ENCODE assay signal across 24 mouse cellular contexts in the genomic region with DNA sequence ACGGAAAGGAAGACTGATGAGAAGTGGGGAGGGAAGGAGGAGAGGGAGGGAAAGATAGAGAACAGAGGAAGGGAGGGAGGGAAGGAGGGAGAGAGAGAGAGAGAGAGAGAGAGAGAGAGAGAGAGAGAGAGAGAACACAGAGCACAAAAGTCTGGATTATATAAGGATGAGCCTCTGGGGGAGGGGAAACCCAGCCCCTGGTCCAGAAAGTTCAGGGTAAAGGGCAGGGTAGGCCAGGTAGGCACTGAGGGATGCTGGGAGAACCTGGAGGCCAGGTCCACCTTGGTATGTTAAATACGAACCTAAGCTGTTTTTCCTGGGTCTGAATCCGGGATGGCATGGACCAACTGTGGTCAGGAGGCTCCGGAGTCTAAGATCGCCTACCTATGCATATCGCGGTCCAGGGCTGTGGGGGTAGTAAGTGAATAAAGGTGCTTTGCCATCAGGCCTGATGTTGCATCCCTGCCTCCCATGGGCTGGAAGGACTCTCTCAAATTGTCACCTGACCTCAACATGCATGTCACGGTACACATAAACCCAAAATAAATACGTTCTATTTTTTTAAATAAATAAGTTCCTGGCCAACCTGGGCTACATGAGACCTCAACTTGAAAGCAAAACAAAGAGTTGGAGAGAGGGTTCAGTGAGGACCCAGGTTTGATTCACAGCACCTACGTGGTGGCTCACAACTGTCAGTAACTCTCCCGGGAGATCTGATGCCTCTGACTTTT. TPM values are rescaled to one million over a fixed set of nuclear protein-coding genes. Genes with fewer than 3 reads are reported as not detected.
DNase-seq lines count a peak whose midpoint lies in the region; ATAC-seq and TF ChIP-seq lines count a peak whose summit lies in the region.
"Had no signal": no experiment of that assay in that cellular context is flagged by ENCODE, and none has a peak within 500 bp of the region (broad histone marks: within the 10 kb centered on the region; RNA-seq: fewer than 3 reads in every experiment).

No protein-coding gene starts in this region.

- H3K4me2 ChIP-seq in stomach, embryonic 15.5 days: no peak overlapping the region
- no peak overlapping the region for H3K4me2 ChIP-seq in stomach, postnatal 0 days (replicated peaks; ENCODE audit: low read depth)
- H3K4me2 ChIP-seq in lung, postnatal 0 days (replicated peaks; ENCODE audit: low read depth, low read length): no peak overlapping the region

- H3K4me3 ChIP-seq in kidney, adult 2 months (ENCODE audit: insufficient read depth, low read depth, low read length): no peak overlapping the region
- H3K4me3 ChIP-seq in stomach, embryonic 15.5 days (replicated peaks): no peak overlapping the region
- H3K4me3 ChIP-seq in stomach, postnatal 0 days (ENCODE audit: low read depth, low read length): no peak overlapping the region
- H3K4me3 ChIP-seq in lung, postnatal 0 days (ENCODE audit: low read depth, low read length): no peak overlapping the region
- H3K4me3 ChIP-seq: hindbrain, embryonic 13.5 days had no signal

- no peaks in the 10 kb centered on the region for H3K27me3 ChIP-seq in kidney, adult 2 months (replicated peaks; ENCODE audit: control insufficient read depth, insufficient read depth, low read length)
- H3K27me3 ChIP-seq in stomach, embryonic 15.5 days (replicated peaks): no peaks in the 10 kb centered on the region
- H3K27me3 ChIP-seq in stomach, postnatal 0 days (ENCODE audit: control insufficient read depth, insufficient read depth, low read length): no peaks in the 10 kb centered on the region
- no peaks in the 10 kb centered on the region for H3K27me3 ChIP-seq in lung, postnatal 0 days (replicated peaks; ENCODE audit: insufficient read depth, low read length)
- H3K27me3 ChIP-seq: forebrain, embryonic 15.5 days; hindbrain, embryonic 13.5 days; limb, embryonic 13.5 days; midbrain, embryonic 12.5 days; neural tube, embryonic 13.5 days had no signal

- peak; percentile 20 for DNase-seq in cerebellum, adult 8-10 months
- no peak for DNase-seq in cerebellum, adult 11 months
- DNase-seq in kidney, adult 2 months: peak; percentile 60
- DNase-seq in kidney, adult 18-20 months: no peak
- no peak for DNase-seq in stomach, postnatal 0 days (ENCODE audit: low spot score)
- DNase-seq in lung, postnatal 0 days (ENCODE audit: low spot score): no peak
- DNase-seq in urinary bladder, postnatal 36 days (ENCODE audit: low spot score in 2 of 2): no peak
- DNase-seq: adrenal gland, postnatal 10 days; cerebellum, postnatal 36 days; gastrocnemius, postnatal 25 days; heart, adult 18-20 months; heart, postnatal 4 days; lung, adult 2 months; lung, postnatal 14 days; thymus, postnatal 25 days had no signal

- H3K4me1 ChIP-seq in kidney, adult 2 months (ENCODE audit: control insufficient read depth, insufficient read depth, low read length): peaks cover 14% of the 10 kb centered on the region; the same call in 1 of the 2 replicates
- H3K4me1 ChIP-seq in stomach, embryonic 15.5 days: peaks cover 12% of the 10 kb centered on the region; the same call in 1 of the 2 replicates
- no peaks in the 10 kb centered on the region for H3K4me1 ChIP-seq in stomach, postnatal 0 days (replicated peaks; ENCODE audit: control insufficient read depth, insufficient read depth)
- H3K4me1 ChIP-seq in lung, postnatal 0 days (ENCODE audit: insufficient read depth, low read depth, low read length): peaks cover 8% of the 10 kb centered on the region; the same call in 1 of the 2 replicates

- no peak for TF ChIP-seq EP300 in stomach, postnatal 0 days (optimal IDR thresholded peaks at IDR 0.05)
- TF ChIP-seq EP300 in lung, postnatal 0 days (IDR thresholded peaks at IDR 0.05): no peak

- H3K9me3 ChIP-seq in stomach, embryonic 15.5 days: no peaks in the 10 kb centered on the region
- no peaks in the 10 kb centered on the region for H3K9me3 ChIP-seq in stomach, postnatal 0 days (ENCODE audit: control insufficient read depth, low read length)
- no peaks in the 10 kb centered on the region for H3K9me3 ChIP-seq in lung, postnatal 0 days (ENCODE audit: low read length)
- H3K9me3 ChIP-seq: forebrain, embryonic 10.5 days; forebrain, embryonic 15.5 days; G1E; hindbrain, embryonic 13.5 days; limb, embryonic 13.5 days; midbrain, embryonic 12.5 days; neural tube, embryonic 13.5 days had no signal

- H3K27ac ChIP-seq in kidney, adult 2 months (ENCODE audit: insufficient read depth, low read depth, low read length): no peak overlapping the region
- 0 out of 2 replicates have a peak overlapping the region, but pooled peaks have one; percentile 97 for H3K27ac ChIP-seq in stomach, embryonic 15.5 days
- no peak overlapping the region for H3K27ac ChIP-seq in stomach, postnatal 0 days (replicated peaks)
- H3K27ac ChIP-seq in lung, postnatal 0 days (ENCODE audit: low read length): no peak overlapping the region

- no peak for TF ChIP-seq CTCF in kidney, adult 2 months (conservative IDR thresholded peaks at IDR 0.05; ENCODE audit: insufficient read depth, insufficient read length, low read depth, low read length)
- TF ChIP-seq CTCF in stomach, postnatal 0 days (IDR thresholded peaks at IDR 0.05; ENCODE audit: low read depth): no peak
- no peak for TF ChIP-seq CTCF in lung, postnatal 0 days (IDR thresholded peaks at IDR 0.05)

- H3K9ac ChIP-seq in stomach, embryonic 15.5 days: no peak overlapping the region
- no peak overlapping the region for H3K9ac ChIP-seq in stomach, postnatal 0 days (ENCODE audit: low read length)
- no peak overlapping the region for H3K9ac ChIP-seq in lung, postnatal 0 days (replicated peaks; ENCODE audit: low read depth)
- H3K9ac ChIP-seq: forebrain, embryonic 15.5 days; hindbrain, embryonic 13.5 days; limb, embryonic 13.5 days; midbrain, embryonic 12.5 days; neural tube, embryonic 13.5 days had no signal

- no peak for ATAC-seq in stomach, embryonic 15.5 days (ENCODE audit: insufficient read depth, low FRiP score, low read depth)
- ATAC-seq in stomach, postnatal 0 days (ENCODE audit: low FRiP score, low TSS enrichment): no peak
- ATAC-seq in lung, postnatal 0 days: no peak
- ATAC-seq: forebrain, embryonic 15.5 days; intestine, embryonic 16.5 days had no signal

- no peak for TF ChIP-seq POLR2A in kidney, adult 2 months (IDR thresholded peaks at IDR 0.05; ENCODE audit: low read depth, low read length)

- WGBS in kidney, adult 2 months: 82% methylated on average over 11 of the region's 11 CpGs
- WGBS in stomach, embryonic 15.5 days: 89% methylated on average over 11 of the region's 11 CpGs
- 87% methylated on average over 11 of the region's 11 CpGs for WGBS in stomach, postnatal 0 days
- WGBS in lung, postnatal 0 days: 84% methylated on average over 11 of the region's 11 CpGs

- no peaks in the 10 kb centered on the region for H3K36me3 ChIP-seq in kidney, adult 2 months (ENCODE audit: control insufficient read depth, insufficient read depth, low read length)
- H3K36me3 ChIP-seq in stomach, embryonic 15.5 days: peaks cover 3% of the 10 kb centered on the region; the same call in 1 of the 2 replicates
- peaks cover 4% of the 10 kb centered on the region; the same call in 1 of the 2 replicates for H3K36me3 ChIP-seq in stomach, postnatal 0 days (ENCODE audit: control insufficient read depth, insufficient read depth, low read length)
- H3K36me3 ChIP-seq in lung, postnatal 0 days (ENCODE audit: insufficient read depth, low read length): no peaks in the 10 kb centered on the region

RNA-seq across cellular contexts. Expression of gene Sertad3, which starts 2.0 kb away (rescaled TPM):
- 9.0 and 12.8 TPM in 2 replicates for polyA plus RNA-seq in kidney, adult 2 months (2012; rRNA removed)
- 29.3 and 35.1 TPM in 2 replicates for polyA plus RNA-seq in stomach, embryonic 15.5 days (2015; fragmentation: Nextera tagmentation; extraction: Ambion mirVana)
- 23.9 and 25.2 TPM in 2 replicates for polyA plus RNA-seq in stomach, postnatal 0 days (2015; fragmentation: Nextera tagmentation; extraction: Ambion mirVana)
- 33.0 TPM in 2 replicates for polyA plus RNA-seq in lung, postnatal 0 days (2015; fragmentation: Nextera tagmentation; extraction: Ambion mirVana)

RNA-seq across cellular contexts. Expression of gene Sertad1, which starts 15.2 kb away (rescaled TPM):
- polyA plus RNA-seq in kidney, adult 2 months (2012; rRNA removed): 19.4 and 23.7 TPM in 2 replicates
- polyA plus RNA-seq in stomach, embryonic 15.5 days (2015; fragmentation: Nextera tagmentation; extraction: Ambion mirVana): 35.3 and 36.7 TPM in 2 replicates
- 50.0 and 53.0 TPM in 2 replicates for polyA plus RNA-seq in stomach, postnatal 0 days (2015; fragmentation: Nextera tagmentation; extraction: Ambion mirVana)
- 79.4 and 79.6 TPM in 2 replicates for polyA plus RNA-seq in lung, postnatal 0 days (2015; fragmentation: Nextera tagmentation; extraction: Ambion mirVana)

RNA-seq across cellular contexts. Expression of gene Blvrb, which starts 23.8 kb away (rescaled TPM):
- polyA plus RNA-seq in kidney, adult 2 months (2012; rRNA removed): 47.1 and 47.8 TPM in 2 replicates
- polyA plus RNA-seq in stomach, embryonic 15.5 days (2015; fragmentation: Nextera tagmentation; extraction: Ambion mirVana): 86.6 and 133 TPM in 2 replicates
- 97.3 and 103 TPM in 2 replicates for polyA plus RNA-seq in stomach, postnatal 0 days (2015; fragmentation: Nextera tagmentation; extraction: Ambion mirVana)
- polyA plus RNA-seq in lung, postnatal 0 days (2015; fragmentation: Nextera tagmentation; extraction: Ambion mirVana): 61.7 and 63.4 TPM in 2 replicates

RNA-seq across cellular contexts. Expression of gene Sptbn4, which starts 24.1 kb away (rescaled TPM):
- 0.09 and 0.12 TPM in 2 replicates for polyA plus RNA-seq in kidney, adult 2 months (2012; rRNA removed)
- 0.45 and 0.58 TPM in 2 replicates for polyA plus RNA-seq in stomach, embryonic 15.5 days (2015; fragmentation: Nextera tagmentation; extraction: Ambion mirVana)
- 0.24 and 0.25 TPM in 2 replicates for polyA plus RNA-seq in stomach, postnatal 0 days (2015; fragmentation: Nextera tagmentation; extraction: Ambion mirVana)
- polyA plus RNA-seq in lung, postnatal 0 days (2015; fragmentation: Nextera tagmentation; extraction: Ambion mirVana): 0.20 and 0.21 TPM in 2 replicates

RNA-seq across cellular contexts. Expression of gene Prx, which starts 27.6 kb away (rescaled TPM):
- polyA plus RNA-seq in kidney, adult 2 months (2012; rRNA removed): 1.2 and 1.5 TPM in 2 replicates
- polyA plus RNA-seq in stomach, embryonic 15.5 days (2015; fragmentation: Nextera tagmentation; extraction: Ambion mirVana): 3.1 and 3.5 TPM in 2 replicates
- 2.1 and 2.2 TPM in 2 replicates for polyA plus RNA-seq in stomach, postnatal 0 days (2015; fragmentation: Nextera tagmentation; extraction: Ambion mirVana)
- polyA plus RNA-seq in lung, postnatal 0 days (2015; fragmentation: Nextera tagmentation; extraction: Ambion mirVana): 73.2 and 75.2 TPM in 2 replicates

Comparison
In these comparisons a context has a peak if more than half of its experiments do, and no peak if none do; other contexts are left out.
1. DNase-seq: peak in cerebellum, adult 8-10 months (single experiment) and kidney, adult 2 months (single experiment); none in cerebellum, adult 11 months (single experiment), kidney, adult 18-20 months (single experiment), stomach, postnatal 0 days (single experiment), lung, postnatal 0 days (single experiment) and urinary bladder, postnatal 36 days (0 of 2).